Mouse (Mus musculus): Measurements from ENCODE around the gene Ralgapa2.

DNA sequence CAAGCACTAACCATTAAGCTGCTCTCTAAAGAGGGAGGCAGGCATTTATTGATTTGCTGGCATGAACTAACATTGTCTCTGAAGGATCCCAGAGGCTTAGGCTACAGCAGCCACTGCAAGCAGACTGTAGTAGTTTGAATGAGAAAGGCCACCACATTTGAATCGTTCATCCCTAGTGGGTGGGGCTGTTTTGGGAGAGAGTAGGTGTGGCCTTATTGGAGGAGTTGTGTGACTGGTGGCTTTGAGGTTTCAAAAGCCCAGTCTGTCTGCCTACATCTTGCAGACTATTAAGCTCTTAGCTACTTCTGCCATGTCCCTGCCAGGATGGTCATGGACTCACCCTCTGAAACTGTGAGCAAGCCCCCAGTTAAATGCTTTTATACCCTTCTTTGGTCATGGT, 15.1 kb downstream of the Ralgapa2 start:
- no peak for TF ChIP-seq CTCF (IDR thresholded peaks at IDR 0.05)
- no peak for TF ChIP-seq POLR2A (IDR thresholded peaks at IDR 0.05; ENCODE audit: insufficient read depth, low read depth, low read length)
